Mouse (Mus musculus) lung, postnatal 25 days (tissue): ENCODE data around the gene Ldlrap1.

ENCODE experiments used
- DNase-seq: peaks from one replicate; pipeline ENCODE4 v3.0.0; 2022; ENCODE audit warnings: low spot score

Gene Ldlrap1

DNA sequence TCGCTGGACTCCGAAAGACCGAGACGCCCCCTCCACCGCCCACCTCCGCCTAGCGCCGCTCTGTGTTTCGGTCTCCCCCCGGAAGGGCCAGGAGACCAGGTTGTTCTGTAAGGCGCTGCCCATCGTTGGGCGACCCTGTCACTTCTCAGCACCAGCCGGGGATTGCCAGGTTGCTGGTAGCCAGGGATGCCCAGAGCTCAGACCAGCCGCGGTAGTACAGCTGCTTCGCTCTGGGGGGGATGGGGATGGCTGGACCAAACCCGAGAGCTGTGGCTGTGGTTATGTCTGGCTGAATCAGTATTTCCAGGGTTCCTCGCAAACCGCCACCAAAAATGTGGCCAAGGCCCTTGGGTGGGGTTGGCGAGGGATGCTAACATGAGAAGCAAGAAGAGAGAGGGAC is 63.2 kb downstream of the Ldlrap1 start:
- no peak for DNase-seq

GRCm38 (mm10) chr4:134703835-134704546 is 63.8 kb downstream of the Ldlrap1 start, which contains the start of gene Man1c1:
Gene Man1c1 (minus strand): TSS chr4:134704290.
- DNase-seq = peak; percentile 98

GRCm38 (mm10) chr4:134702981-134703834 is 64.6 kb downstream of the Ldlrap1 start:
- DNase-seq = peak; percentile 37

- peak; percentile 83 for DNase-seq
Measured at GRCm38 (mm10) chr4:134701934-134702333, 65.9 kb downstream of the Ldlrap1 start.

GRCm38 (mm10) chr4:134700911-134701310 is 66.9 kb downstream of the Ldlrap1 start:
- DNase-seq = no peak

- DNase-seq = no peak
Measured at GRCm38 (mm10) chr4:134693202-134693940, 74.5 kb downstream of the Ldlrap1 start.

DNA sequence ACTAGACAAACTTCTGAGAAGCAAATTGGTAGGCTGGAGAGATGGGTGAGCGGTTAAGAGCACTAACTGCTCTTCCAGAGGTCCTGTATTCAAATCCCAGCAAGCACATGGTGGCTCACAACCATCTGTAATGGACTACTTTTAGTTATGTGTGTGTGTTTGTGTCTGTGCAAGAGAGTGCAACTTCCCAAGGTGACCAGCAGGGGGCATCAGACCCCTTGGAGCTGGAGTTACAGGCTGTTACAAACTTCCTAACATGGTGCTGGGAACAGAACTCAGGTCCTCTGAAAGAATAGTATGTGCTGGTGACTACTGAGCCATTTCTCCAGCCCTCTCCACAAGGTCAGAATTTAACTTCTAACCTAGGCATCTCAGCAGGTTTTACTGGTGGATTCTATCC is 75.4 kb downstream of the Ldlrap1 start:
- DNase-seq = no peak
